Mouse (Mus musculus) hindbrain, postnatal 0 days (tissue): ENCODE measurements around the gene Snrpg. TPM values are rescaled to one million over a fixed set of nuclear protein-coding genes. Genes with fewer than 3 reads are reported as not detected.
A peak's percentile ranks its signal among the peaks of the same experiment; 100 is the strongest.

Experiments
- ATAC-seq: fragments of 200-750 bp; cut with Nextera tagmentation; 2 replicates; pipeline ENCODE4 v1.8.0; 2017; ENCODE audit warnings: mild to moderate bottlenecking, moderate TSS enrichment, moderate library complexity
- DNase-seq: peaks from one replicate; pipeline ENCODE4 v3.0.0-alpha.2; 2015; ENCODE audit warnings: low spot score
- H3K27ac ChIP-seq: fragments of 300-500 bp; sonication (generic); 2 replicates; pipeline ENCODE4 v1.5.1; 2014; ENCODE audit warnings: mild to moderate bottlenecking
- H3K27me3 ChIP-seq: fragments of 300-500 bp; sonication (generic); 2 replicates; pipeline ENCODE4 v1.6.1; 2014; ENCODE audit warnings: low read length, mixed read lengths; ENCODE audit not compliant: insufficient read depth
- H3K36me3 ChIP-seq: fragments of 300-500 bp; sonication (generic); 2 replicates; pipeline ENCODE4 v1.6.1; 2014; ENCODE audit warnings: low read length, mixed read lengths; ENCODE audit not compliant: insufficient read depth
- H3K4me1 ChIP-seq: fragments of 300-500 bp; sonication (generic); 2 replicates; pipeline ENCODE4 v1.6.1; 2014; ENCODE audit warnings: antibody characterized with exemption, low read length, mixed read lengths; ENCODE audit not compliant: insufficient read depth
- H3K4me2 ChIP-seq: fragments of 300-500 bp; sonication (generic); 2 replicates; pipeline ENCODE4 v1.6.1; 2014; ENCODE audit warnings: low read depth, mild to moderate bottlenecking, low read length, moderate library complexity, mixed read lengths
- H3K4me3 ChIP-seq: fragments of 300-500 bp; sonication (generic); 2 replicates; pipeline ENCODE4 v1.5.1; 2014; ENCODE audit warnings: low read length
- H3K9ac ChIP-seq: fragments of 300-500 bp; sonication (generic); replicated peaks from 2 replicates; pipeline ENCODE4 v1.6.1; 2014; ENCODE audit warnings: mild to moderate bottlenecking, low read length, moderate library complexity, mixed read lengths
- H3K9me3 ChIP-seq: fragments of 300-500 bp; sonication (generic); 2 replicates; pipeline ENCODE4 v1.6.1; 2016; ENCODE audit warnings: low read length, mixed read lengths
- CTCF ChIP-seq: IDR thresholded peaks from 2 replicates; pipeline ENCODE4 v1.5.1; 2016; ENCODE audit warnings: antibody characterized with exemption, control low read depth, low read depth
- WGBS: fragments of 180-500 bp; shearing (Covaris S2); extraction: QIAGEN DNeasy Blood & Tissue Kit; methylation state at CpG from one replicate; pipeline ENCODE4 v1.1.7; 2014; 5-methylcytosine and 5-hydroxymethylcytosine counted together
- polyA plus RNA-seq: library from polyadenylated mRNA; unstranded; fragments of >200 nt; fragmentation: Nextera tagmentation; extraction: Ambion mirVana; gene quantifications from 2 replicates; pipeline ENCODE4 v1.2.1, GENCODE M21; 2015
- total RNA-seq: library from RNA; depleted of rRNA; stranded (reverse); fragments of >200 nt; gene quantifications from 2 replicates; pipeline ENCODE4 v1.2.3, GENCODE M21; 2014

The Snrpg gene
- total and polyA plus RNA-seq, 2 experiments from 2014 or later, result 48.1 to 278 TPM

- no peaks in the 10 kb centered on the region for H3K27me3 ChIP-seq
- H3K9ac ChIP-seq, result peak overlapping the region; percentile 77
- peak overlapping the region; percentile 97 for H3K4me2 ChIP-seq
- no peaks in the 10 kb centered on the region for H3K36me3 ChIP-seq
- DNase-seq, result peak; percentile 66
- ATAC-seq, result no peak
- H3K9me3 ChIP-seq, result no peaks in the 10 kb centered on the region
- peak overlapping the region; percentile 67 for H3K4me3 ChIP-seq
- WGBS, result 28% methylated on average over 25 of the region's 25 CpGs
- peaks cover 13% of the 10 kb centered on the region; the same call in 1 of the 2 replicates for H3K4me1 ChIP-seq
- peak overlapping the region; percentile 90 for H3K27ac ChIP-seq
- TF ChIP-seq CTCF, result no peak
Measured at GRCm38 (mm10) chr6:86366125-86366852, 4.8 kb upstream of the Snrpg start.

- H3K36me3 ChIP-seq, result no peaks in the 10 kb centered on the region
- H3K4me1 ChIP-seq, result peaks cover 13% of the 10 kb centered on the region; the same call in 1 of the 2 replicates
- H3K27me3 ChIP-seq, result no peaks in the 10 kb centered on the region
- H3K4me3 ChIP-seq, result 0 out of 2 replicates have a peak overlapping the region, but pooled peaks have one; percentile 67
- no peak overlapping the region for H3K9ac ChIP-seq
- peak overlapping the region; percentile 97 for H3K4me2 ChIP-seq
- no peak for DNase-seq
- ATAC-seq, result no peak
- peak overlapping the region; percentile 90 for H3K27ac ChIP-seq
- no peaks in the 10 kb centered on the region for H3K9me3 ChIP-seq
- 55% methylated on average over 2 of the region's 2 CpGs for WGBS
- no peak for TF ChIP-seq CTCF
Measured at GRCm38 (mm10) chr6:86366853-86367249, 4.3 kb upstream of the Snrpg start.

- Histone ChIP-seq H3K9me3 (no peaks in the 10 kb centered on the region), H3K4me1 (peaks cover 20% of the 10 kb centered on the region; the same call in 1 of the 2 replicates), H3K9ac (no peak overlapping the region), H3K27ac (no peak overlapping the region), H3K4me3 (no peak overlapping the region), H3K36me3 (no peaks in the 10 kb centered on the region), H3K4me2 (no peak overlapping the region), H3K27me3 (no peaks in the 10 kb centered on the region)
- no peak for DNase-seq
- 73% methylated on average over 5 of the region's 5 CpGs for WGBS
- TF ChIP-seq CTCF, result no peak
- no peak for ATAC-seq
Measured at GRCm38 (mm10) chr6:86368479-86368878, 2.6 kb upstream of the Snrpg start.

- peak; percentile 30 for TF ChIP-seq CTCF
Measured at GRCm38 (mm10) chr6:86370093-86370713, 901 bp upstream of the Snrpg start.

GRCm38 (mm10) chr6:86371340-86371911, 322 bp downstream of the Snrpg start:
- Histone ChIP-seq H3K4me1 (peaks cover 15% of the 10 kb centered on the region; the same call in 1 of the 2 replicates), H3K4me3 (peak overlapping the region; percentile 83), H3K27me3 (no peaks in the 10 kb centered on the region), H3K27ac (peak overlapping the region; percentile 83), H3K9me3 (no peaks in the 10 kb centered on the region), H3K4me2 (peak overlapping the region; percentile 87), H3K36me3 (peaks cover 2% of the 10 kb centered on the region; the same call in 1 of the 2 replicates), H3K9ac (peak overlapping the region; percentile 80)
- under 1% methylated on average over 50 of the region's 50 CpGs for WGBS
- DNase-seq (peak; percentile 99), ATAC-seq (peak; percentile 98)
- TF ChIP-seq CTCF, result peak; percentile 15; the same call in 1 of the 2 replicates

More at GRCm38 (mm10) chr6:86370093-86370713, 901 bp upstream of the Snrpg start:
- H3K4me3 ChIP-seq, result no peak overlapping the region
- H3K4me2 ChIP-seq, result peak overlapping the region; percentile 87
- H3K9ac ChIP-seq, result peak overlapping the region; percentile 80
- no peaks in the 10 kb centered on the region for H3K36me3 ChIP-seq
- H3K9me3 ChIP-seq, result no peaks in the 10 kb centered on the region
- no peak for ATAC-seq
- H3K27ac ChIP-seq, result peak overlapping the region; percentile 83
- DNase-seq, result no peak
- 56% methylated on average over 3 of the region's 3 CpGs for WGBS
- H3K4me1 ChIP-seq, result peaks cover 20% of the 10 kb centered on the region; the same call in 1 of the 2 replicates
- no peaks in the 10 kb centered on the region for H3K27me3 ChIP-seq

- H3K9me3 ChIP-seq, result no peaks in the 10 kb centered on the region
- H3K9ac ChIP-seq, result peak overlapping the region; percentile 80
- ATAC-seq (no peak), DNase-seq (no peak)
- H3K27me3 ChIP-seq, result no peaks in the 10 kb centered on the region
- H3K36me3 ChIP-seq, result peaks cover 6% of the 10 kb centered on the region
- peak overlapping the region; percentile 87 for H3K4me2 ChIP-seq
- 5% methylated on average over 12 of the region's 12 CpGs for WGBS
- peak overlapping the region; percentile 83; the same call in 1 of the 2 replicates for H3K27ac ChIP-seq
- H3K4me1 ChIP-seq, result peaks cover 11% of the 10 kb centered on the region; the same call in 1 of the 2 replicates
- no peak for TF ChIP-seq CTCF
- H3K4me3 ChIP-seq, result peak overlapping the region; percentile 83
Measured at GRCm38 (mm10) chr6:86371950-86372516, 929 bp downstream of the Snrpg start.
